In the genomic region with DNA sequence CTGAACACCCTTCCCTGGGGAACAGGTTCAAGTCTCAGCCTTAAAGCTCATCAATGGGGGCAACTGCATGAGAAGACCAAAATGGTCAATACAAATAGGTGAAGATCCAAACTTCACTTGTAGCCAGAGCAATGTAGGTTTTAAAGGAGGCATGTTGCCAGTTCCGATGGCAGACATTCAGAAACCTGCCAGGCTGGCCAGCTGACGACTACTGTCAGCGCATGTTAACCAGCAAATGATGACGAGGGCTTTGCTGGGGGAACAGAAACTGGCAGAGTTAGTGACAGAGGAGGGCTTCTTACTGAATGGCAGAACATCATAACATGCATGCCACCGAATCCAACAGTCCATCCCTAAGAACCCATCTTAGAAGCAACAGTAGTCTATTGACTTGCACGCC, we compare ENCODE assay signal across 19 mouse cellular contexts. TPM values are rescaled to one million over a fixed set of nuclear protein-coding genes. Genes with fewer than 3 reads are reported as not detected.
DNase-seq lines count a peak whose midpoint lies in the region; ATAC-seq lines count a peak whose summit lies in the region.
"Had no signal": no experiment of that assay in that cellular context is flagged by ENCODE, and none has a peak within 500 bp of the region (broad histone marks: within the 10 kb centered on the region; RNA-seq: fewer than 3 reads in every experiment).

No protein-coding gene starts in this region.

- no peak overlapping the region for H3K27ac ChIP-seq in forebrain, embryonic 13.5 days
- no peak overlapping the region for H3K27ac ChIP-seq in forebrain, embryonic 11.5 days (ENCODE audit: low read depth, low read length)
- no peak overlapping the region for H3K27ac ChIP-seq in midbrain, embryonic 16.5 days (ENCODE audit: low read length)
- H3K27ac ChIP-seq in midbrain, embryonic 14.5 days (replicated peaks; ENCODE audit: low read depth, low read length), result no peak overlapping the region
- H3K27ac ChIP-seq: limb, embryonic 15.5 days; stomach, embryonic 15.5 days had no signal

- peaks cover 41% of the 10 kb centered on the region for H3K27me3 ChIP-seq in forebrain, embryonic 13.5 days
- peaks cover 23% of the 10 kb centered on the region for H3K27me3 ChIP-seq in forebrain, embryonic 11.5 days (ENCODE audit: control insufficient read depth, insufficient read depth, low read length)
- no peaks in the 10 kb centered on the region for H3K27me3 ChIP-seq in midbrain, embryonic 16.5 days (ENCODE audit: control insufficient read depth, insufficient read depth, low read depth, low read length)
- peaks cover 26% of the 10 kb centered on the region for H3K27me3 ChIP-seq in midbrain, embryonic 14.5 days (ENCODE audit: control insufficient read depth, insufficient read depth, low read length)

- DNase-seq in forebrain, embryonic 11.5 days (ENCODE audit: low spot score), result no peak
- no peak for DNase-seq in midbrain, embryonic 14.5 days
- peak; percentile 29 for DNase-seq in cerebellum, adult 9-10 months
- DNase-seq in skeletal muscle tissue, adult 2 months (ENCODE audit: low read depth, low spot score), result peak; percentile 9
- DNase-seq in right cerebral cortex, postnatal 36 days (ENCODE audit: low spot score in 2 of 2), result no peak
- DNase-seq in testis, postnatal 10 days (ENCODE audit: low spot score), result no peak
- DNase-seq: embryo, embryonic 11 days; gastrocnemius, postnatal 25 days; kidney, postnatal 10 days; lung, embryonic 14.5 days; retina, postnatal 1 day; spleen, adult 18-20 months; thymus, postnatal 14 days had no signal

- WGBS in forebrain, embryonic 13.5 days, result 60% methylated on average over 6 of the region's 6 CpGs
- 90% methylated on average over 6 of the region's 6 CpGs for WGBS in forebrain, embryonic 11.5 days
- 80% methylated on average over 6 of the region's 6 CpGs for WGBS in midbrain, embryonic 16.5 days
- 83% methylated on average over 6 of the region's 6 CpGs for WGBS in midbrain, embryonic 14.5 days

- H3K36me3 ChIP-seq in forebrain, embryonic 13.5 days (ENCODE audit: poor library complexity, severe bottlenecking), result no peaks in the 10 kb centered on the region
- no peaks in the 10 kb centered on the region for H3K36me3 ChIP-seq in forebrain, embryonic 11.5 days (ENCODE audit: control insufficient read depth, insufficient read depth, low read length)
- H3K36me3 ChIP-seq in midbrain, embryonic 16.5 days (ENCODE audit: control insufficient read depth, insufficient read depth, low read length), result no peaks in the 10 kb centered on the region
- H3K36me3 ChIP-seq in midbrain, embryonic 14.5 days (ENCODE audit: control insufficient read depth, insufficient read depth, low read length), result no peaks in the 10 kb centered on the region
- H3K36me3 ChIP-seq: limb, embryonic 15.5 days; stomach, embryonic 15.5 days had no signal

- H3K4me3 ChIP-seq in forebrain, embryonic 13.5 days, result no peak overlapping the region
- no peak overlapping the region for H3K4me3 ChIP-seq in forebrain, embryonic 11.5 days (ENCODE audit: low read depth, low read length)
- H3K4me3 ChIP-seq in midbrain, embryonic 16.5 days (ENCODE audit: low read depth, low read length), result no peak overlapping the region
- H3K4me3 ChIP-seq in midbrain, embryonic 14.5 days (replicated peaks; ENCODE audit: low read depth, low read length), result no peak overlapping the region
- H3K4me3 ChIP-seq: limb, embryonic 15.5 days; stomach, embryonic 15.5 days had no signal

- H3K4me2 ChIP-seq in forebrain, embryonic 13.5 days, result peak overlapping the region; percentile 30
- no peak overlapping the region for H3K4me2 ChIP-seq in forebrain, embryonic 11.5 days (ENCODE audit: low read depth, low read length, severe bottlenecking)
- 0 out of 2 replicates have a peak overlapping the region, but pooled peaks have one; percentile 14 for H3K4me2 ChIP-seq in midbrain, embryonic 16.5 days (ENCODE audit: low read length)
- H3K4me2 ChIP-seq in midbrain, embryonic 14.5 days (ENCODE audit: low read length), result no peak overlapping the region
- H3K4me2 ChIP-seq: heart, embryonic 11.5 days; limb, embryonic 15.5 days; lung, embryonic 14.5 days; stomach, embryonic 15.5 days had no signal

- no peaks in the 10 kb centered on the region for H3K9me3 ChIP-seq in forebrain, embryonic 13.5 days (replicated peaks)
- no peaks in the 10 kb centered on the region for H3K9me3 ChIP-seq in forebrain, embryonic 11.5 days (ENCODE audit: control insufficient read depth, low read length)
- no peaks in the 10 kb centered on the region for H3K9me3 ChIP-seq in midbrain, embryonic 16.5 days (replicated peaks; ENCODE audit: control insufficient read depth, low read length, poor library complexity, severe bottlenecking)
- H3K9me3 ChIP-seq in midbrain, embryonic 14.5 days (ENCODE audit: control insufficient read depth, low read length), result no peaks in the 10 kb centered on the region
- H3K9me3 ChIP-seq: limb, embryonic 15.5 days; stomach, embryonic 15.5 days had no signal

- H3K9ac ChIP-seq in forebrain, embryonic 13.5 days, result no peak overlapping the region
- H3K9ac ChIP-seq in forebrain, embryonic 11.5 days (ENCODE audit: low read length), result no peak overlapping the region
- no peak overlapping the region for H3K9ac ChIP-seq in midbrain, embryonic 16.5 days (ENCODE audit: low read depth, low read length)
- no peak overlapping the region for H3K9ac ChIP-seq in midbrain, embryonic 14.5 days (replicated peaks; ENCODE audit: low read length)
- H3K9ac ChIP-seq: limb, embryonic 15.5 days; lung, embryonic 14.5 days; stomach, embryonic 15.5 days had no signal

- peaks cover 27% of the 10 kb centered on the region for H3K4me1 ChIP-seq in forebrain, embryonic 13.5 days
- peaks cover 2% of the 10 kb centered on the region; the same call in 1 of the 2 replicates for H3K4me1 ChIP-seq in forebrain, embryonic 11.5 days (replicated peaks; ENCODE audit: control insufficient read depth, insufficient read depth, low read length)
- peaks cover 12% of the 10 kb centered on the region for H3K4me1 ChIP-seq in midbrain, embryonic 16.5 days (ENCODE audit: control insufficient read depth, insufficient read depth, low read length)
- peaks cover 6% of the 10 kb centered on the region; the same call in 1 of the 2 replicates for H3K4me1 ChIP-seq in midbrain, embryonic 14.5 days (ENCODE audit: control insufficient read depth, insufficient read depth, low read length)
- H3K4me1 ChIP-seq: stomach, embryonic 15.5 days had no signal

- ATAC-seq in forebrain, embryonic 13.5 days, result no peak
- ATAC-seq in forebrain, embryonic 11.5 days (replicated peaks; ENCODE audit: low FRiP score), result no peak
- no peak for ATAC-seq in midbrain, embryonic 16.5 days
- ATAC-seq in midbrain, embryonic 14.5 days (ENCODE audit: low FRiP score, low TSS enrichment), result no peak
- ATAC-seq: Patski had no signal

RNA-seq across cellular contexts. Expression of gene Shtn1, which starts 2.9 kb away (rescaled TPM):
- 24.0 and 25.3 TPM in 2 replicates for polyA plus RNA-seq in forebrain, embryonic 13.5 days (2015; fragmentation: Nextera tagmentation; extraction: Ambion mirVana)
- polyA plus RNA-seq in forebrain, embryonic 11.5 days (2014; fragmentation: Nextera tagmentation; extraction: Ambion mirVana), result 6.0 and 6.2 TPM in 2 replicates
- polyA plus RNA-seq in midbrain, embryonic 16.5 days (2015; fragmentation: Nextera tagmentation; extraction: Ambion mirVana), result 56.5 and 63.4 TPM in 2 replicates
- 32.1 and 36.9 TPM in 2 replicates for polyA plus RNA-seq in midbrain, embryonic 14.5 days (2014; fragmentation: Nextera tagmentation; extraction: Ambion mirVana)

Comparison
In these comparisons a context has a peak if more than half of its experiments do, and no peak if none do; other contexts are left out.
1. H3K4me2 ChIP-seq: peak in forebrain, embryonic 13.5 days (single experiment) and midbrain, embryonic 16.5 days (single experiment); none in forebrain, embryonic 11.5 days (single experiment) and midbrain, embryonic 14.5 days (single experiment).
2. DNase-seq: peak in cerebellum, adult 9-10 months (single experiment) and skeletal muscle tissue, adult 2 months (single experiment); none in forebrain, embryonic 11.5 days (single experiment), midbrain, embryonic 14.5 days (single experiment), right cerebral cortex, postnatal 36 days (0 of 2) and testis, postnatal 10 days (single experiment).